Mouse (Mus musculus) brain, embryonic 14.5 days (tissue): Measurements from ENCODE around the gene Mettl26.

Source experiments
- CTCF ChIP-seq: fragments of 200-500 bp; IDR thresholded peaks from 2 replicates; pipeline ENCODE4 v1.5.1; 2012; ENCODE audit warnings: inconsistent platforms, mild to moderate bottlenecking, moderate library complexity, borderline replicate concordance; ENCODE audit not compliant: insufficient read depth, insufficient read length; ENCODE audit errors: extremely low read depth
- POLR2A ChIP-seq: fragments of 200-500 bp; IDR thresholded peaks from 2 replicates; pipeline ENCODE4 v1.6.1; 2012; ENCODE audit warnings: mild to moderate bottlenecking, inconsistent platforms, borderline replicate concordance; ENCODE audit not compliant: poor library complexity, insufficient read depth, insufficient read length, severe bottlenecking; ENCODE audit errors: extremely low read depth

- TF ChIP-seq POLR2A = no peak
- no peak for TF ChIP-seq CTCF
Measured at GRCm38 (mm10) chr17:25877025-25877424, 2.2 kb downstream of the Mettl26 start.
